Mouse (Mus musculus): ENCODE data around the gene Mc1r.

GRCm38 (mm10) chr8:123426511-123427509 is 19.9 kb downstream of the Mc1r start:
- TF ChIP-seq CTCF (IDR thresholded peaks at IDR 0.05; ENCODE audit: control insufficient read depth, insufficient read depth, insufficient replicate concordance, low read depth, low read length) (no peak), POLR2A (IDR thresholded peaks at IDR 0.05; ENCODE audit: control insufficient read depth, low read depth, low read length) (no peak)

All from testis, adult 2 months (tissue).